Mouse (Mus musculus): Measurements from ENCODE around the gene Diras1.

The Diras1 gene

DNA sequence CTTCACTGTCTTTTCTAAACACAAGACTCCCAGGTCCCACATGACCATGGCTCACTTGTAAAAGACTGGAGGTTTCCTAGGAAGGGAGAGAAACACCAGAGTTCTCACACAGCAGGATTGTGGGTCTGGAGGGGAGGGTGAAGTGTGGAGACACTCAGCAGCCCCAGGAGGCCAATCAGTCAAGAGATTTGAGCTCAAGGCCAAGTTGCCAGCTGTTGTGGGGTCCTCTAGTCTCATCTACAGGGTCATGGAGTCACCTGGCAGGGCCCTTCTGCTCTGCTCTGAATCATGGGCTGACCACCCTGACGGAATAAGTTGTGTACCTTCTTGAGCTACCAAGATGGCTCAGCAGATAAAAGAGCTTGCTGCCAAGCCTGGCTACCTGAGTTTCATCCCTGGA lies 51.7 kb downstream of the Diras1 start:
- no peak for DNase-seq (ENCODE audit: extremely low spot score, low spot score)

DNA sequence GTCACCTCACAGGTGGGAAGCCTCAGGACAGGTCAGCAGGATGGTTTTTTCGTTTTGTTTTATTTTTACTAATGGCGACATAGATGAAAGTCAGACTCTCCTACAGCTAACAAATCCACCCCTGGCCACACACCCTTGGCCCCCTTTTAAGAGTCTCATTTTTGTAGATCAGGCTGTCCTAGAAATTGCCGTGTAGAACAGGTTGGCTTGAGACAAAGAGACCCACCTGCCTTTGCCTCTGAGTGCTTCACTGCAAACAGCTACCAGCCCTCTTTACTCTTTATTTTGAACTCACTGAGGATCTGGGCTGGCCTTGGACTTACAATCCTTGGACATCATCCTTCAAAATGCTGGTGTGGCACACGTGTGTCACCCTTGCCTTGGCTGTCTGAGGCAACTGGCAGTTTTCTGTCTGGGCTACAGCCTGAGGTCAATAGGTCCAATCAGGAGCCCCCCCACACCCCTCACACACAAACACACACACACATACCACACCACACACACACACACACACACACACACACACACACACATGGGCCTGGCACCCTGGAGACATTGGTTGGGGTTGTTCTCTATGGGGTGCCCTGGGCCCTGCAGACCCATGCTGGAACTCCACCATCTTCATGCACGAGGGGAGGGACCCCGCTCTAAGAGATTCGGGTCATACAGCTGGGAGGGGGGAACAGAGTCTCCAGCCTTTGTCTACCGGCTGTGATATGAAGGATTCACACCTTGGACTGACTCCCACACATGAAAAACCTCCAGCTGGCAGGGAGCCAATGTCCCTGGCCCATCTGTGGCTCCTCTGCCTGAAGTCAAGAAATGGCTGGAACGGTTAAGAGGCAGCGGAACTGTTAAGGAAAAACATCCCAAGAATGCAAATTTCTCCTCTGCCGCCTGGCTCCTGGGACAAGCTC lies 53.1 kb downstream of the Diras1 start:
- DNase-seq (ENCODE audit: extremely low spot score, low spot score), result no peak

DNA sequence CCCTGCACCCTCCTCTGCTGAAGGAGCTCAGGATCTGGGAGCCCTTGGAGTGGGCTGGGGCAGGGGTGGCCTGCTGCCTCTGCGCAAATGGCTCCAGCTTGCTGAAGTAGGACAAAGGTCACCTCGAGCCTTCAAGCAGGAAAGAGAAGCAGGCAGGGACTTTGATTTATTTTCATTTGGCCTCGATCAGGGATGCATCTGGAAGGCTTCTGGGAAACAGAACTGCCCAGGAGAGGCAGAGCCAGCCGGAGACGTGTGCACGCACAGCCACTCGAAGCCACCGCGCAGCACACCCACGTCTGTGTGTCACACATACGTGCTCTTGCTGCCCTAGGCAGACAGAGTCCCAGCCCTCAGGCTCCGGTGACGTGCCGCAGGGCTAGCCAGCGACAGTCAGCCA lies 53.9 kb downstream of the Diras1 start:
- DNase-seq (ENCODE audit: extremely low spot score, low spot score), result no peak

DNA sequence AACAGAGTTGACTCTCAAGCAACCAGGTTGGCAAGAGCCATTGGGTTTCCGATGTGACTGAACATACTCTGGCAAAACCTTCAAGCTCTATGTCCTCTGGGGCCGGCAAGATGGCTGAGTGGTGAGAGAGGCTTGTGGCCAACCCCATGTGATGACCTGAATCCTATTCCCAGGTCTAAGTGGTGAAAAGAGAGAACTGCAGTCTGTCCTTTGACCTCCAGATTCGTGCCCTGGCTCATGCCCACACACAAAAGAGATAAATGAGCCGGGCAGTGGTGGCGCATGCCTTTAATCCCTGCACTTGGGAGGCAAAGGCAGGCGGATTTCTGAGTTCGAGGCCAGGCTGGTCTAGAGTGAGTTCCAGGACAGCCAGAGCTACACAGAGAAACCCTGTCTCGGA lies 55.3 kb downstream of the Diras1 start:
- DNase-seq (ENCODE audit: extremely low spot score, low spot score), result no peak

Measured in neural tube, embryonic 10.5 days (tissue).